Mouse (Mus musculus): ENCODE results near the gene Chrm1. TPM values are rescaled to one million over a fixed set of nuclear protein-coding genes. Genes with fewer than 3 reads are reported as not detected.
A peak's percentile ranks its signal among the peaks of the same experiment; 100 is the strongest.

Chrm1 gene
- 100 to 1,000 TPM; 141 to 144 TPM for total RNA-seq (2021)
- long read RNA-seq, experiment 1, full-length matches to known transcripts = 66 of 148 reads
- long read RNA-seq, experiment 1, partial matches to known transcripts = 68 of 148 reads
- long read RNA-seq, experiment 1, other reads (novel, unspliced or antisense) = 14 of 148 reads
- long read RNA-seq, experiment 2, full-length matches to known transcripts = 24 of 95 reads
- long read RNA-seq, experiment 2, partial matches to known transcripts = 0 of 95 reads
- long read RNA-seq, experiment 2, other reads (novel, unspliced or antisense) = 71 of 95 reads

DNA sequence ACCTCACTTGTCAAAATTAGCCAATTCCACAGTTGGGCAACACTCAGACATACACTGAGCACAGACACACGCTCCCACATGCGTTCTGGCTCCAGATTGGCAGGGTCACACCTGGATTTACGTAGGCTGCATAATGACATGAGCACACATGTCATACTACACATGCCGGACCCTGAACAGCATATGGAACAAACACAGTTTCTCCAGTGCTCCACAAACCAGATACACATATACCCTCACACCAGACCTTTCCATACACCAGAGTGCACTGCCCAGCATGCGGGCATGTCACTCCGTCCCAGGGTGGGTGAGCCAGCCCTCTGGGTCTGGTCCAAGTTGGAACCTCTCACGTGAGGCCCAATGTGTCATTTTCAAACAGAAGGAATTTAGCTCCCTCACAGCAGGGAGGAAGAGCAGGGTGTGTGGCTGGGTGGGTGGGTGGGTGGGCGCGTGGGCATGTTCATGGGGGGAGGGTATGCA lies at the start of gene Chrm1:
Chrm1 (plus strand) TSS at position 430 of the 480 bp plus-strand sequence.
- peak; percentile 39 to 43 for DNase-seq (ENCODE audit: low spot score in 2 of 2)

DNA sequence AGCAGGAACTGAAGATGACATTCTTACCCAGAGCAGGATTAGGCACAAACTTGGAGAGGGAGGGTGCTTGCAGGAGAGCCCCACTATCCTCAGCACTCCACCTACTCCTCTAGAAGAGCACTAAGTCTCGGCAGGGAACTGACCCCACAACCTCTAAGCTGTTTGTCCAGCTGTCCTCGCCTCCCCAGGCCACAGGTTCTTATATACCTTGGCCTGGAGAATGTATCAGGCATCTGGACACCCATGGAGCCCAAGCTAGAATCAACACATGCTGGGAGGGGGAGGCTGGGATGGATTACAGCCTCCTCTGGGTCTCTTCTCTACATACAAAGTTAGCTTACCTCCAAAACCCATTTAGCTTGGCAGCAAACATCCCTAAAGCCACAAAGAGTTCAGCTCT lies 49.2 kb upstream of the Chrm1 start:
- DNase-seq (ENCODE audit: low spot score in 2 of 2) = no peak

DNA sequence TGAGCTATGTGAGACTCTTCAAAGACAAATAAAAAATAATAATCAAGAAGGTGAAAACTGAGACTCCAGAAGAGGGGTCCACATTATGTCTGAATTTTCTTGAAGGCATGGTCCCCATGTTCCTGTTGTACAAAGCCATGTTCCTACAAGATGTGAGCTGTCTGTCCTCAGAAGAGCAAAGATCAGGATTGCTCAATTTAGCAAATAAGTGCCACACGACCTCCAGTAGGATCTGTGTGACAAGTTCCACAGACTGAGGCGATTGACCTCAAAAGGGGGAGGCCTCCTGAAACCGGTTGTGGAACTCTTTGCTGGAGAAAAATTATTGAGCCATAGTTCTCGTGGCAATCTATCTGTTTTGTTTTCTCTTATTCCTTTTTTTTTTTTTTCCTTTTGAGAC lies 47.3 kb upstream of the Chrm1 start:
- no peak for DNase-seq (ENCODE audit: low spot score in 2 of 2)

DNA sequence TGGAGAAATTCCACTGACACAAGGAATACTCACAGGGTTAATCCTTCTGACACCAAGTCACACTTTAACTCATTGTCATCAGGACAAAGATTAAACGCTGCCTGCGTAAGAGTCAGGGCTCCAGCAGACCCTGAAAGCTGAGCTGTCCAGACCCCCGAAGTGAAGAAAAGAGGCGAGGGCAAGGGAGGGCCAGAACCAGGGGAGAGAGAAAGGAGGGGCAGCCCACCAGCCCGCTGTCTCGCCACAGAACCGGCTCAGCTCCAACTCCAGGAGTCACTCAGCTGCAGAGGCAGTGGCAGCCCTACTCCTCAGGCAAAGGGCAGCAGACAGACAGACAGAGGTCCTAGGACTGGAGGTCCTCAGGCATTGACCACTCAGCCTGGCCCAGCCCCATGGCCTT lies 45.7 kb upstream of the Chrm1 start, which contains the start of gene Slc22a6:
Slc22a6 (plus strand) TSS at position 136 of the 400 bp plus-strand sequence.
- no peak for DNase-seq (ENCODE audit: low spot score in 2 of 2)

DNA sequence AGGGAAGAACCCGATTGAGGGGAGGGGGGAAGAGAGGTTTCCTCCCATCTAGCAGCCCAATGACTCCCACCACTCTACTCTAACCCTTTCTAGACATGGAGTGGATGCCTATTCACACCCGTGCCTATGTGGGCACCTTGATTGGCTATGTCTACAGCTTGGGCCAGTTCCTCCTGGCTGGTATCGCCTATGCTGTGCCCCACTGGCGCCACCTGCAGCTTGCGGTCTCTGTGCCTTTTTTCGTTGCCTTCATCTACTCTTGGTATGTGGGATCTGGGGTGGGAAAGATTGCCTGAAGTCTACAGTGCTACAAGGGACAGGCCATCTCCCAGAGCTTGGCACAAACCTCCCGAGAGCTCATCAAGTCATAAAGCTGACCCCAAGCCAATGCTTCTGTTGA lies 42.5 kb upstream of the Chrm1 start:
- no peak for DNase-seq (ENCODE audit: low spot score in 2 of 2)

DNA sequence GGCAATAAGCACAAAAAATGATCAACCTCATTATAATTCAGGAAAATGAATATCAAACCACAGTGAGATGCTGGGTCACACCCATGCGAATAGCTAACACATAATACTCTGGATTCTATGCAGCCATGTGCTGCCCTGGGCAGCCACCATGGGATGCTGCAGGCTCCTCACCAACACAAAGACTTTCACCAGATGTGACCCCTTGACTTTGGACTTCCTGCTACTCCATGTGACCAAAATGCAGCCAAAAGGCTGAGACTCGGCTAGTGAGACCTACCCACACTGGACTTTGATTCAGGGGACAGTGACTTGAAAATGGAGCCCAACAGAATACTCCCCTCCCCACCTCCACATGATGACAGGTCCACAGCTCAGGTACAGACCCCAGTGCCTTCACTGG lies 33.3 kb upstream of the Chrm1 start:
- DNase-seq (ENCODE audit: low spot score in 2 of 2) = no peak

DNA sequence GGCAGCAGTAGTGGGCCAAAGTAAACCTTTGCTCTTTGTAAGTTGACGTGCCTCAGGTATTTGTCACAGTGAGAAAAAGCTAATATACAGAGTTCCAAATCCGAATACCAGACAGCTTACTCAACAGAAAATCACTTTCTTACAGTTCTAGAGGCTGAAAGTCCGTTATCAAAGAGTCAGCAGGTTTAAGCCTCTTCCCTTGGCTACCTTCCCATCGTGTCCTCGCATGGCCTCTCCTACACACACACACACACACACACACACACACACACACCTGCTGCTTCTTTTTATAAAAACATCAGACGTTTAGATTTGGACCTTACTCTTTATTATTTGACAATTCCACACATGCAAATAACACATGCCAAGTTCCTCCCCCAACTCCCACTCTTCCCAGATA lies 32.8 kb upstream of the Chrm1 start:
- DNase-seq (ENCODE audit: low spot score in 2 of 2) = no peak

DNA sequence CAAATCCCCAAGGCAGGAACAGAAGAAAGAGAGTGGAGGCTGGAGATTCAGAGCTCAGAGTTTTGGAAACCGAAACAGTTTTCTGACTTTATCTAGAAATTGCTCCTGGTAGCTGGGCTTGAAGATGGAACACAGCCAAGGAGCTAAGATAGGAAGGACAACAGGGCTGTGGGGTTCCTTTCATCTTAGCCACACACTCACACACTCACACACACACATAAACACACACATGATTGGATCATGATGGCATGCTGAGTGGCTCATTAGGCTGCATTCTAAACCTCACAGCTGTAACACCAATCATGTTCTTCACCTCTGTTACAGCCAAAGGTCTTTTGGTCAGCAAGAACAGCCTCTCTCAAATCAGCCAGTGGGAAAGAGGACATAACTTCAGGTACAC lies 31.6 kb upstream of the Chrm1 start:
- no peak for DNase-seq (ENCODE audit: low spot score in 2 of 2)

DNA sequence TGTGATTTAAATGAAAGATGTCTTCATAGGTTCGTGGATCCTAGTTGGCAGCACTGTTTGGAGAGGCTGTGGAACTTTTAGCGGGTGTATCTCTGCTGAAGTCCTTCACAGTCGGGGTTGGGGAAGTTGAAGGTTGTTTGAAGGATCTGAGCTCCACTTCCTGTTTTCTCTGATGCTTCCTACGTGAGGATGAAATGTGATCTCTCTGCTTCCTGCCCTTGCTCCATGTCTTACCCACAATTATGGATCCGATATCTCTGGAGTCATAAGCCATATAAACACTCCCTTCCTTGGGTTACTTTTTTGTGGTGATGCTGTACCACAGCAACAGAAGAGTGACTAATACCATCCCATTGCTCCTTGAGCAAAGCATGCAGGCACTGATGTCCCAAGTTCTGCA lies 21.5 kb upstream of the Chrm1 start:
- DNase-seq (ENCODE audit: low spot score in 2 of 2) = no peak

DNA sequence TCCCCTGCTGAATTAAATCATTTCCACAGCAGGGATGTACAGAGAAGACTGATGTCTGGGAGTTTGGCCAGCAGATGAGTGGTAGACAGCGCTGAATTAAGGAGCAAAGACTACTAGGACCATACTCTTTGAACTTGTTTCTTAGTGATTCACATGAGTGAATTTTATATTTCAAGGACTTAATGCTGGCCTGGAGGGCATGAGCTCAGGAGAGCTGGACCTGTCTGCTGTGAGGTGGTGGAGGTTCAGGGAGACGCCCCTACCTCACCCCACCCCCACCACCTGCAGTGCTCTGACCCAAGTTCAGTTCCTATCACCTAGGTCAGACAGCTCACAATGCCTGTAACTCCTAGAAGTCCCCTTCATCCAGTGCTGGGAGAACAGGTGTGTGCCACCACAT lies 17.2 kb upstream of the Chrm1 start:
- no peak for DNase-seq (ENCODE audit: low spot score in 2 of 2)

DNA sequence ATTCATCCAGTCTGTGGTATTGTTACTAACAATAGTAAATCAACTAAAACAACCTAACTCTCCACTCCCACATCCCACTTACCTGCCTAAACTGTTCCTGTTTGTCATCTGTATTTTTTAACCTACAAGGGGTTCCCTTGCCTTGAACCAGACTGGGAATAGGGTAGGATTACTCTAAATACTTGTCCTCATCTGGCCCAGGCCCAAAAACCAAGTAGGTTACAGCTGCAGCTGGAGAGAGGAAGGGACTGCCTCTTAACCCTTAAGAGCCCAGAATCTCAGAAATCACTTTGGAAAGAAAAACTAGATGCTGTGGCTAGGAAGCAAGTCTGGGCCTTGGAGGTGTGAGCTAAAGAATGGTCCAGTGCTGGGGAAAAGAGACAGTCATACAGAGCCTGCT lies 7.8 kb upstream of the Chrm1 start:
- DNase-seq (ENCODE audit: low spot score in 2 of 2) = no peak

DNA sequence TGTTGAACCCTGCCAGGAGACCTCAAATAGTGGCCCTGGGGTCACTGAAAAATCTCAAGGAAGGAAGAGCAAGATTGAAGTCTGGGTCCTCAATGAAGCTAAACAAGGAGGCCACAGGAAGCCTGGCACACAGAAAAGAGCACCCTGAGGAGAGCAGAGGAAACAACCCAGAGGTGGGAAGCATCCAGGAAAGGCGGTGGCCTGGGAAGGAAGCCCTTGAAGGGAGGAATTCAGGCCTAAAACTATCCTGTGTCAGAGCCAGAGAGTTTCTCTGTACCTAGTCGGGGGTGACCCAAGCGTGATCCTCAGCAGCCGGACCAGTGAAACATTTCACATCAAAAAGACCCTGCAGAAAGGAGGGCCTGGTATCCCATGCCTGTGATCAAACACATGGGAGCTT lies 7.2 kb upstream of the Chrm1 start:
- no peak for DNase-seq (ENCODE audit: low spot score in 2 of 2)

DNA sequence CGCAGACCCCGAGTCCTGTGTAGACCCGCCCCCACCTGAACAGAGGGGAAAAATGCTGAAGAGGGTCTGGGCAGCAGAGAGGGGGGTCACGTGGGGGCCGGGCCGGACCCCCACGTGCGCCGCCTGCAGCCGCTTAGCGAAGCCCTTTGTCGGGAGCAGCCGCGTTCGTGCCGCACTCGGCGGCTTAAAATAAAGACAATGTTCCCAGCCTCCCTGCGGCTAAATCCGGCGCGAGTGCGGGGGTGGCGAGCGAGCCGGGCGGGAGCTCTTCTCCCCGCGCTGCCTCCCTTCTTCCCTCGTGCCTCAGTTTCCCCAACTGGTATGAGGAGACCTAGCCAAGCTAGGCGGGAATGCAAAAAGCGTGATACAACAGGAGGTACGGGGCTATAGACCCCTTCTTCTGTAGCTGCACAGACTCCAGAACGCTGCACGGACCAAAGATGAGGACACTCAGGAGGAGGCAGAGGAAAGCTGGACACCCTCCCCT lies 1.7 kb upstream of the Chrm1 start:
- DNase-seq (ENCODE audit: low spot score in 2 of 2) = peak; percentile 88 to 93

DNA sequence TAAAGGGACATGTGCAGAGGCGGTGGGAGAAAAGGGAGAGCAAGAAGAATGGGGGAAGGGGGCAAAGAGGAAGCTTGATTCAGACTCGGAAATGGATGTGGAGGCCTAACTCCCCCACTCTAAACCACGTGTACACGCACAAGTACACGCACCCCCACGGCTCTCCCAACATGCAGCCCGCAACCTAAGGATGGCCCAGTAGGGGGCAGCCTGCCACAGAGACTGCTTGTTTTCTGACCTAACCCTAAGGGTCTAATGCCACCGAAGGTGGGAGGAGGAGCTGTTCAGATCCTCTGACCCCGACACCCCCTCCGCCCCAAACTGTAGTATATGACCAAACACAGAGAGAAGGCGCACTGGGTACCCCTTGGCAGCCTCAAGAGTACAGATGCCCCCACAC lies 1.3 kb upstream of the Chrm1 start:
- DNase-seq (ENCODE audit: low spot score in 2 of 2) = peak; percentile 86 to 88

DNA sequence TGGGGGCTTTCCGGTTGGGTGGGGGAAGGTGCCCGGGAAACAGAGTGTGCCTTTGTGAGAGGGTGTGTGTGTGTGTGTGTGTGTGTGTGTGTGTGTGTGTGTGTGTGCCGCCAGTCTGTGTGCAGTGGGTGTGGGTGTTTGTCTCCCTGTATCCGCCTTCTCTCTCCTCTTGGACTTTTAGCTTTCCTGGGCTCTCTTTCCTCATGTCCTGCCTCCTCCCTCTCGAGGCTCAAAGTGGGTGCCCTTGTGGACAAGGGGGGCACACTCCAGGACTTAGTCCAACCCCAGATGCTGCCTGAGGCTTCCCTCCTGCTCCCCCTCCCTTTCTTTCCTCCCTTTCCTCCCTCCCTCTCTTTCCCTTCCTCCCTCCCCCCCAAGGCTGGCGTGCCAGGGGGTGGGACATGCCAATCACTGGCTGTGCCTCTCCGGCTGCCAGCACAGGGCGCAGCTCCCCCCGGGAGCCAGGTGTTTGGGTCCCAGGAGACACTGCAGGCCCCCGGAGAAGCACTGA lies 377 bp downstream of the Chrm1 start:
- peak; percentile 75 to 82 for DNase-seq (ENCODE audit: low spot score in 2 of 2)

DNA sequence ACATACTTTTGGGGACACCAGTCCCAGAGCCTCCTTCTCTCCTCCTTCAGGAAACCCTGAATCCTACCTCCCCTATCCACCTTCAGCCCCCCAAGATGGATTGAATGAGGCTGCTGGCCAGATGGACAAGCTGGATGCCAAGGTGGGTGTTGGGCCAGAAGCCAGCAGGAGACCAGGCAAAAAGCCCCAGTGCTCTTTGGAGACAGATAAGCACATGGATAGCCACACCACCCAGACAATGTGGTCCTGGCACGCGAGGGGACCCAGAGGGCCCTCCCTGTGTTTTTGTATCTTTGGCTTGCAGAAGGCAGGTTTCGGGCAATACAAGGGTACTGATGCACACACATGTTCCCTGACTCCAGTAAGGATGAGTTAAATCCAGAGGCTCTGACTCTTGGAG lies 1.3 kb downstream of the Chrm1 start:
- DNase-seq (ENCODE audit: low spot score in 2 of 2) = peak; percentile 47 to 59

DNA sequence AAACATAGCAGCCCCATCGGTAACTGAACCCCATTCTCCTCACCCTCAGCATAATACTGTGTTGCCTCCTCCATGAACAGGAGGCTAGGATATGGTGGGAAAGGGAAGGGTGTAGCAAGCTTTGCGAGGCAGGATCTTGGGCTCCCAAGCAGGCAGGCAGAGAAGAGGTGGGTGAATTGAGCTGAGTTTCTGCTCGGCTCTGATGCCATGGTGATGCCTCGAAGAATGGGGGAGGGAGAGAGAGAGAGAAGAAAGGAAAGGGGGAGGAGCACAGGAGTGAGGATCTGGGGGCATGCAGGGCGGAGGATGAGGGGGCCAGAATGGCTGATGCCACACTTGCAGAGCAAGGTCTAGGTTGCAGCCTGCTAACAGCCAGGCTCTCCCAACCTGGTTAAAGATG lies 2.2 kb downstream of the Chrm1 start:
- peak; percentile 57 to 68 for DNase-seq (ENCODE audit: low spot score in 2 of 2)

DNA sequence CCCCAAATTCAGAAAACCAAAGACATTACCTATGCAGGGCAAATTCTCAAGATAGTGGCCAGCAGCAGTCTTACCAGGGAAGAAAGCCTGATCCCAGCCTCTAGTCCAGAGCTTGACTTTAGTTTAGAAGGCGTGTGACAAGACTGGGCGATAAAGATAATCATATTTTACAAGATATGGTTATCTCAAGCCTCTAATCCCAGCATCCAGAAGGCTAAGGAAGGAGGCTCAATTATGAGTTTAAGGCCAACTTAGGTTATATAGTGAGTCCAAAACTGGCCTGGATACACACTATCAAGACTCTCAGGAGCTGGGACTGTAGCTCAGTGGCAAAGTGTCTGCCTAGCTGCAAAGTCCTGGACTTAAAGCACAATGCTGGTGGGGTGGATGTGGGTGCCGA lies 9.3 kb downstream of the Chrm1 start:
- no peak for DNase-seq (ENCODE audit: low spot score in 2 of 2)

DNA sequence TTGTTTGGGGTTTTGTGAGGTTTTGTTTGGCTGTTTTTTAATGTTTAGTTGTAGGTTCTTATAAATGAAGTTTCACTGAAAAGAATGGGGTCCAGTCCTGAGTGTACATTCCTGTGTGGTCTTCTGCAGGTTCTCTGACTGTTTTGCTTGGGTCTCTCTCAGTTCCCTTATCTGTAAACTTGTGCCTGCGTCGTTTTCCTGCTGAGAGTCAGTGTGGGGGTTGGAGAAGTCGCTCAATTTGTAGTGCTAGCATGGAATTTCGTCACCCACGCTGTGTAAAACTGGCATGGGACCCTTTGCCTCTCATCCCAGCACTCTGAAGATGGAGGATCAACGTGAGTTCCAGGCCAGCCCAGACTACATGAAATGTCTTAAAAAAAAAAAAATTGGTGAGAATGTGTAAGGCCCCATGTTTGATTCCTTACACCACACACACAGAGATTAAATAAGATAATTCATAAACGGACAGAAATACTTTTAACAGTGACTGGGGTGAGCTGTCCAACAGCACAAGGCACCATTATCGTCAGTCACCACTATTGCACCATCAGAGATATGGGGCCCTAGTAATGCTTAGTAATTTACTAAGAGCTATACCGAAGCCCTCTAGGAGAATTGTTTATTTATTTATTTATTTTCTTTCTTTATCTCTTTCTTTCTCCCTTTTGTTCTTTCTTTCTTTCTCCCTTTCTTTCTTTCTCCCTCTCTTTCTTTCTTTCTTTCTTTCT lies 9.9 kb downstream of the Chrm1 start:
- no peak for DNase-seq (ENCODE audit: low spot score in 2 of 2)

DNA sequence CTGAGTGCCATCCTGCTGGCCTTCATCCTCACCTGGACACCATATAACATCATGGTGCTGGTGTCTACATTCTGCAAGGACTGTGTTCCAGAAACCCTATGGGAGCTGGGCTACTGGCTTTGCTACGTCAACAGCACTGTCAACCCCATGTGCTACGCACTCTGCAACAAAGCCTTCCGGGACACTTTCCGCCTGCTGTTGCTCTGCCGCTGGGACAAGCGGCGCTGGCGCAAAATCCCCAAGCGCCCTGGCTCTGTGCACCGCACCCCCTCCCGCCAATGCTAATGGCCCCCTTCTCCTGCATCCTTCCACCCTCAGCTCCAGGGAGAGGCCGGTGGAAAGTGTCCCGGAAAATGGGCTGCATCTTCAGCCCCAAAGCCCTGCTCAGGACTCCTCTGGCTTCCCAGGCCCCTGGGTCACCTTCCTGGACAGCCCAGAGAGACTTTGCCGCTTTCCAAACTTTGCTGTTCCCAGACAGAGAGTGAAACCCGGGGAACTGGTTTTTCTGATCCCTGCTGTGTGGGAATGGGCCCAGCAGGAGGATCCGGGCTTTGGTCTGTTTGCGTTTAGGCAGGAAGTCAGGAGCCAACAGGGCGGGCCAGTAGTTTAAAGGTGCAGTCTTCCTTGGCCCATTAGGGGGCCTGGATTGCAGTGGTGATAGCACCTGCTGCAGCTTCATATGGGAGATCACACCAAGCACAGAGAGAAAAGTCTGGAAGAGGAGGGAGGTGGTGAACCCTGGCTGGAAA lies 15.6 kb downstream of the Chrm1 start:
- no peak for DNase-seq (ENCODE audit: low spot score in 2 of 2)

DNA sequence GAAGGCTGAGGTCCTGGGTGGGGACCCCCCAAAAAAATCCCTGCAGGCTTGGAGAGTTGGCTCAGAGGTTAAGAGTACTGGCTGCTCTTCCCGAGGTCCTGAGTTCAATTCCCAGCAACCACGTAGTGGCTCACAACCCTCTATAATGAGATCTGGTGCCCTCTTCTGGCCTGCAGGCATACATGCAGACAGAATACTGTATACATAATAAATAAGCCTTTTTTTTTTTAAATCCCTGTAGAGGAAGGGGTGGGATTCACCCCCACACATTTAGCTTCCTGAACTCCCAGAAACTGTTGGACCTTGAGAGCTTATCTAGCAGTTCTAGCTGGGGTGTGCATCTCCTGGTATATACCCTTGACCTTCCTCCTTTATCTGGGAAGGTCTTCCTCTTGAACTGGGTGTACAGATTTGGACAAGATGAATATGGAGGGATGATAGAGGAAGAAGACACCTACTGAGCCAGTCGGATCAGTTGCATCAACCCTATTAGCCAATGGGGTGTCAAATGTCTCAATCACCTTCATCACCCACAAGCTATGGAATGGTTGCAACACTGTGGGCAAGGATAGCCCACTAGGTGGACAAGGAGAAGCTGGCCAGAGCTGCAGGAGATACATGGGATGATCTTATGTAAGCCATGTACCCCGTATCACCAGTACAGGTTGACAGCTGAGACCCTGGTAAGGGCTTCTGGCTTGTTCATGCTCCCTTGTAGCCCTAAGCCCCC lies 18.2 kb downstream of the Chrm1 start:
- no peak for DNase-seq (ENCODE audit: low spot score in 2 of 2)
